Mouse (Mus musculus) cortical plate, adult 2 months (tissue): Measurements from ENCODE around the gene Tinagl1.

ENCODE experiments used
- CTCF ChIP-seq: fragments of 200-500 bp; IDR thresholded peaks from 2 replicates; pipeline ENCODE4 v1.5.1; 2011; ENCODE audit warnings: mild to moderate bottlenecking, control low read depth, low read length; ENCODE audit not compliant: insufficient read depth; ENCODE audit errors: extremely low read depth
- POLR2A ChIP-seq: fragments of 200-500 bp; IDR thresholded peaks from 2 replicates; pipeline ENCODE4 v1.6.1; 2011; ENCODE audit warnings: mild to moderate bottlenecking, low read length, control low read depth; ENCODE audit not compliant: insufficient read depth; ENCODE audit errors: extremely low read depth

DNA sequence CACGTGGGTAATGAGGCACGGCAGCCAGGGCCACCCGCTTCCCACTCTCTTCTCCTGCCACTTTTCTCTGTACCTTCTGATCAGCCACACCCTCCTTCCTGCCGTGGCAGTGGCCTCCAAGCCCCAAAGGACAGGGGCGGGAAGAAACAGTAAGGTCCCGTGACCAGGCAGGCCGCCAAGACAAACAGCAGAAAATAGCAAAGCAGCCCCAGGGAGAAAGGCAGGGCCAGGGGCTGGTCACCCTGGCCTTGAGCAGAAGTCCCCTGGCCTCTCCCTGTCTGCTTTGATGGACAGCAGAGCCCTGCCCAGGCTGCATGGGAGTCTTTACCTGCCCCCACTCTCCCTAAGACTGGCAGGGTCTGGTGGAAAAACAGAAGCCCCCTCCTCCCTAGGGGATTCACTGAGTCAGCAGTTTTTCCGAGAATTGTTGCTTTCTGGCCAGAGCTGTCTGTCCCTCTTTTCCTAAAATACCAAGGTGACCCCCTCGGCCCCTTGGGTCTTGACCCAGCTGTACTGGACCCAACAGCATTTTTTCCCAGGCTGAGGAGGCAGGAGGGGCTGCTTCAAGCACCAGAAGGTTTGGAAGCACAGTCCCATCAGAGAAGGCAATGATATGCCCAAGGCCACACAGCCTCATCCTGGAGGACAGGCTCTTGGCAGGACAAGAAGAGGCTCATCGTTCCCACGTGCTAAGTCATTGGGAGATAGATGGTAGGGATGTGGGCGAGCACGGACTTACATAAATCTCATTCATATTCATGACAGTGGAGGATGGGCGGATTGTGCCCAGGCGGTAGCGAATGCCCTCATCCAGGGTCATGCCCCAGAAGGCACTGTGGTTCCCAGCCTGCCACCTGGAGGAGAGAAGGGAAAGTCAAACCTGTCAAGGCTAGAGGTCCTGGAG lies 6.4 kb downstream of the Tinagl1 start:
- TF ChIP-seq CTCF (no peak), POLR2A (no peak)
